Mouse (Mus musculus): ENCODE measurements at regions not wholly inside any gene's neighbourhood (a gene's known extent, or its start where the extent isn't known, plus 50 kb on each side); places are given as distances from the start of the nearest gene placed in this dataset.

GRCm38 (mm10) chr2:122887111-122887510 lies 122.1 kb downstream of the Sqor start:
- no peak for TF ChIP-seq EP300 (IDR thresholded peaks at IDR 0.05; ENCODE audit: low read depth)
- TF ChIP-seq CTCF (IDR thresholded peaks at IDR 0.05; ENCODE audit: low read depth) = no peak

All from heart, postnatal 0 days (tissue).